Mouse (Mus musculus): ENCODE results near the gene Mccc1. TPM values are rescaled to one million over a fixed set of nuclear protein-coding genes. Genes with fewer than 3 reads are reported as not detected.

The Mccc1 gene
- total and polyA plus RNA-seq, 3 experiments = 10.0 to 30.0 (median 13.4) TPM

DNA sequence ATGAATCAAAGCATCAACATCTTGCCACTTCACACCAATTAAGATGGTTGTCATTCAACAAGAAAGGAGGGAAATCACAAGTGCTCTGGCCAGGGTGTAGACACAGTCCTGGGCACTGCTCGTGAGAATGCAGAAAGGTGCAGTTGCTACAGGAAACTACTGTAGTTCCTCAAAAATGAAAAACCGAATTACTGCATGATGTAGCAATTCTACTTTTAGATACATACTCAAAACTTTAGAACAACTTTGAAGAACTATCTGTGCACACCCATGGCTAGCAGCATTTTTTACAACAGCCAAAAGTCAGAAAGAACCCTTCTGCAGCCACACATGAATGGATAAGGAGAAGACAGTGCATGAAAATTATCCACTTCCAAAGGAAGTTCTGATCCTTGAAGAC lies 34.0 kb downstream of the Mccc1 start:
- Histone ChIP-seq H3K27ac (ENCODE audit: insufficient read depth, low read depth) (no peak overlapping the region), H3K27me3 (replicated peaks) (no peaks in the 10 kb centered on the region), H3K9ac (ENCODE audit: insufficient read depth, low read depth) (no peak overlapping the region), H3K79me2 (replicated peaks; ENCODE audit: control insufficient read depth, extremely low read depth, insufficient read depth, poor library complexity, severe bottlenecking) (no peaks in the 10 kb centered on the region), H3K9me3 (replicated peaks; ENCODE audit: low read length) (no peaks in the 10 kb centered on the region), H3K4me1 (ENCODE audit: control insufficient read depth in 1 of 2, insufficient read depth in 2 of 2) (peaks cover 0 to 31% of the 10 kb centered on the region in 2 experiments; a peak in 2 of 4 replicates), H3K4me2 (ENCODE audit: insufficient read depth, low read depth, poor library complexity, severe bottlenecking) (no peak overlapping the region), H3K4me3 (replicated peaks in 1 of 3; ENCODE audit: low read depth in 2 of 3, low read length in 2 of 3, poor library complexity in 1 of 3) (no peak overlapping the region), H3K36me3 (replicated peaks in 1 of 2; ENCODE audit: control insufficient read depth in 1 of 2, insufficient read depth in 1 of 2, low read length in 1 of 2) (peaks cover 27 to 68% of the 10 kb centered on the region in 2 experiments)
- in situ Hi-C loops (cut with MboI; ENCODE audit: low pct_ligation_motif_present, low pct_unique_long_range_greater_than_20kb, low sequenced_read_pairs) (no loop called here), dilution Hi-C loops (cut with MboI; ENCODE audit: extremely low pct_ligation_motif_present, extremely low pct_unique_long_range_greater_than_20kb, low sequenced_read_pairs) (no loop called here)
- peak; percentile 6 for DNase-seq (ENCODE audit: extremely low read depth)
- no peak for TF ChIP-seq SMC3 (IDR thresholded peaks at IDR 0.05; ENCODE audit: low read depth, low read length)
- TF ChIP-seq TCF12 (IDR thresholded peaks at IDR 0.05; ENCODE audit: low read depth, low read length) = no peak
- TF ChIP-seq EP300 (IDR thresholded peaks at IDR 0.05; ENCODE audit: low read length) = no peak
- TF ChIP-seq ETS1 (conservative IDR thresholded peaks at IDR 0.05; ENCODE audit: low read depth, low read length) = no peak
- TF ChIP-seq CHD2 (IDR thresholded peaks at IDR 0.05; ENCODE audit: low read length) = no peak
- no peak for TF ChIP-seq MAZ (IDR thresholded peaks at IDR 0.05; ENCODE audit: low read depth, low read length)
- no peak for TF ChIP-seq CTCF (conservative IDR thresholded peaks at IDR 0.05 in 1 of 2, IDR thresholded peaks at IDR 0.05 in 1 of 2; ENCODE audit: low read depth in 2 of 2, low read length in 2 of 2)
- no peak for TF ChIP-seq ZNF384 (IDR thresholded peaks at IDR 0.05; ENCODE audit: low read depth, low read length)
- no peak for TF ChIP-seq USF1 (IDR thresholded peaks at IDR 0.05; ENCODE audit: low read depth, low read length)
- no peak for TF ChIP-seq ELF1 (IDR thresholded peaks at IDR 0.05; ENCODE audit: low read depth, low read length)
- no peak for TF ChIP-seq ZMIZ1 (IDR thresholded peaks at IDR 0.05; ENCODE audit: low read depth, low read length)
- TF ChIP-seq MYC (IDR thresholded peaks at IDR 0.05; ENCODE audit: low read depth, low read length) = no peak
- no peak for TF ChIP-seq JUND (conservative IDR thresholded peaks at IDR 0.05; ENCODE audit: low read depth, low read length)
- no peak for TF ChIP-seq E2F4 (IDR thresholded peaks at IDR 0.05; ENCODE audit: insufficient replicate concordance, low read depth, low read length)
- TF ChIP-seq NELFE (IDR thresholded peaks at IDR 0.05; ENCODE audit: low read depth, low read length) = no peak
- no peak for TF ChIP-seq USF2 (conservative IDR thresholded peaks at IDR 0.05; ENCODE audit: low read depth, low read length)
- no peak for TF ChIP-seq UBTF (IDR thresholded peaks at IDR 0.05; ENCODE audit: low read depth, low read length)
- no peak for TF ChIP-seq POLR2A (IDR thresholded peaks at IDR 0.05; ENCODE audit: low read depth, low read length)
- no peak for TF ChIP-seq GABPA (IDR thresholded peaks at IDR 0.05; ENCODE audit: insufficient replicate concordance, low read depth, low read length)

DNA sequence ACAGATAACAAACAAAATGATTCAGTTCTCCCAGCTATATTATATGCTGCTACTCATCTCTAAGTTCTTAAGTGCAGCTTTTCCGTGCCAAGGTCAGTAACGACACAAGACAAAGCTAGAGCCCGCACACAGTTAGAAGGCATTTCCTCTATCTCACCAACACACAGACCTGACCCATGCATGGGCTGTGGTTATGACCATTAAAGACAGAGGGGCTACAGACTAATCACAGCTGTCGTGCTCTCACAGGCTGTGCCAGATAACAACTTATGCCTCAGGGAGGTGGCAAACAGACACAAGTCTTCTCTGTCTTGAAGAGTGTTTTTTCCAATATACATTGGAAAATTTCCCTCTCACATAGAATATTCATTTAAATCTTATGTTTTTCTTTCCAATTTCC lies 35.5 kb downstream of the Mccc1 start:
- Histone ChIP-seq H3K36me3 (replicated peaks in 1 of 2; ENCODE audit: control insufficient read depth in 1 of 2, insufficient read depth in 1 of 2, low read length in 1 of 2) (peaks cover 22 to 73% of the 10 kb centered on the region in 2 experiments), H3K9ac (ENCODE audit: insufficient read depth, low read depth) (no peak overlapping the region), H3K27me3 (replicated peaks) (no peaks in the 10 kb centered on the region), H3K27ac (ENCODE audit: insufficient read depth, low read depth) (no peak overlapping the region), H3K4me2 (ENCODE audit: insufficient read depth, low read depth, poor library complexity, severe bottlenecking) (no peak overlapping the region), H3K4me1 (ENCODE audit: control insufficient read depth in 1 of 2, insufficient read depth in 2 of 2) (peaks cover 0 to 27% of the 10 kb centered on the region in 2 experiments; a peak in 2 of 4 replicates), H3K9me3 (replicated peaks; ENCODE audit: low read length) (no peaks in the 10 kb centered on the region), H3K4me3 (replicated peaks in 1 of 3; ENCODE audit: low read depth in 2 of 3, low read length in 2 of 3, poor library complexity in 1 of 3) (no peak overlapping the region), H3K79me2 (replicated peaks; ENCODE audit: control insufficient read depth, extremely low read depth, insufficient read depth, poor library complexity, severe bottlenecking) (no peaks in the 10 kb centered on the region)
- TF ChIP-seq USF2 (conservative IDR thresholded peaks at IDR 0.05; ENCODE audit: low read depth, low read length) = no peak
- no peak for TF ChIP-seq TCF12 (IDR thresholded peaks at IDR 0.05; ENCODE audit: low read depth, low read length)
- no peak for TF ChIP-seq JUN (IDR thresholded peaks at IDR 0.05; ENCODE audit: insufficient read depth, low read depth, low read length)
- no peak for TF ChIP-seq E2F4 (IDR thresholded peaks at IDR 0.05; ENCODE audit: insufficient replicate concordance, low read depth, low read length)
- no peak for TF ChIP-seq RCOR1 (conservative IDR thresholded peaks at IDR 0.05; ENCODE audit: low read depth, low read length)
- no peak for TF ChIP-seq JUND (conservative IDR thresholded peaks at IDR 0.05; ENCODE audit: low read depth, low read length)
- TF ChIP-seq CHD1 (IDR thresholded peaks at IDR 0.05; ENCODE audit: low read depth, low read length) = no peak
- no peak for TF ChIP-seq ETS1 (conservative IDR thresholded peaks at IDR 0.05; ENCODE audit: low read depth, low read length)
- no peak for TF ChIP-seq NRF1 (IDR thresholded peaks at IDR 0.05; ENCODE audit: low read depth, low read length)
- no peak for TF ChIP-seq CHD2 (IDR thresholded peaks at IDR 0.05; ENCODE audit: low read length)
- no peak for TF ChIP-seq ZC3H11A (IDR thresholded peaks at IDR 0.05; ENCODE audit: low read depth, low read length)
- no peak for DNase-seq (ENCODE audit: extremely low read depth)
- in situ Hi-C loops (cut with MboI; ENCODE audit: low pct_ligation_motif_present, low pct_unique_long_range_greater_than_20kb, low sequenced_read_pairs) (no loop called here), dilution Hi-C loops (cut with MboI; ENCODE audit: extremely low pct_ligation_motif_present, extremely low pct_unique_long_range_greater_than_20kb, low sequenced_read_pairs) (no loop called here)
